Mouse (Mus musculus): ENCODE results near the gene Cdyl. TPM values are rescaled to one million over a fixed set of nuclear protein-coding genes. Genes with fewer than 3 reads are reported as not detected.

Gene Cdyl
- polyA plus RNA-seq, 1 experiment from 2014 or later, result 4.9 TPM

DNA sequence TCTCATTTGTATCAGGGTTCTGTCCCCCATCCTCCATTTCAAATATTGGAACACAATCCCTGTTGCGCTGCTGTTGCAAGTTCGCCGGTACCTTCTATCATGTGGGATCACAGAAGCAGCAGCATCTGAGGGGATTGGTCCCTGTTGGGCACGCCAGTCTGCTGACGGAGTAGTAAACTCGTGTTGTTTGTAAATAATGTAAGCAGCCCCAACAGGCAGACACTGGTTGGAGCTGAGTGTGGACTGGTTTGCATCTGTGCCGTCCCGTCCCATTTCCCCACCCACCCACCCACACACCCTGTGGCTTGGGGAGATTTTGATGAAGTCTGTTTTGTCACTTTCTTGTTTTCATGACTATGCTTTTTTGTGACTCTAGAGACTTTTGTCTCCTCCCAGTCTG is 148.3 kb downstream of the Cdyl start:
- no peak overlapping the region for H3K4me3 ChIP-seq (replicated peaks; ENCODE audit: low read length)
- no peaks in the 10 kb centered on the region for H3K27me3 ChIP-seq (ENCODE audit: control insufficient read depth, insufficient read depth, low read length)
- WGBS, result 89% methylated on average over 8 of the region's 8 CpGs
- H3K9ac ChIP-seq (ENCODE audit: low read length), result no peak overlapping the region
- no peak overlapping the region for H3K4me2 ChIP-seq (ENCODE audit: low read depth, low read length)
- no peaks in the 10 kb centered on the region for H3K36me3 ChIP-seq (ENCODE audit: control insufficient read depth, insufficient read depth, low read length)
- no peak overlapping the region for H3K27ac ChIP-seq (ENCODE audit: low read length)
- peaks cover 9% of the 10 kb centered on the region; the same call in 1 of the 2 replicates for H3K4me1 ChIP-seq (ENCODE audit: control insufficient read depth, insufficient read depth, low read length)
- no peak for ATAC-seq (ENCODE audit: insufficient read depth, low FRiP score)
- no peaks in the 10 kb centered on the region for H3K9me3 ChIP-seq (replicated peaks; ENCODE audit: control insufficient read depth, low read length)

GRCm38 (mm10) chr13:35809252-35810159 is 149.9 kb downstream of the Cdyl start:
- no peaks in the 10 kb centered on the region for H3K36me3 ChIP-seq (ENCODE audit: control insufficient read depth, insufficient read depth, low read length)
- no peak overlapping the region for H3K9ac ChIP-seq (ENCODE audit: low read length)
- H3K4me1 ChIP-seq (ENCODE audit: control insufficient read depth, insufficient read depth, low read length), result peaks cover 9% of the 10 kb centered on the region; the same call in 1 of the 2 replicates
- H3K4me2 ChIP-seq (ENCODE audit: low read depth, low read length), result no peak overlapping the region
- H3K4me3 ChIP-seq (replicated peaks; ENCODE audit: low read length), result no peak overlapping the region
- H3K9me3 ChIP-seq (replicated peaks; ENCODE audit: control insufficient read depth, low read length), result no peaks in the 10 kb centered on the region
- WGBS, result 71% methylated on average over 5 of the region's 5 CpGs
- H3K27me3 ChIP-seq (ENCODE audit: control insufficient read depth, insufficient read depth, low read length), result no peaks in the 10 kb centered on the region
- ATAC-seq (ENCODE audit: insufficient read depth, low FRiP score), result no peak
- no peak overlapping the region for H3K27ac ChIP-seq (ENCODE audit: low read length)

GRCm38 (mm10) chr13:35810160-35810537 is 150.5 kb downstream of the Cdyl start:
- Histone ChIP-seq H3K9me3 (replicated peaks; ENCODE audit: control insufficient read depth, low read length) (no peaks in the 10 kb centered on the region), H3K27me3 (ENCODE audit: control insufficient read depth, insufficient read depth, low read length) (no peaks in the 10 kb centered on the region), H3K4me1 (ENCODE audit: control insufficient read depth, insufficient read depth, low read length) (peaks cover 9% of the 10 kb centered on the region; the same call in 1 of the 2 replicates), H3K9ac (ENCODE audit: low read length) (no peak overlapping the region), H3K27ac (ENCODE audit: low read length) (no peak overlapping the region), H3K36me3 (ENCODE audit: control insufficient read depth, insufficient read depth, low read length) (no peaks in the 10 kb centered on the region), H3K4me2 (ENCODE audit: low read depth, low read length) (no peak overlapping the region), H3K4me3 (replicated peaks; ENCODE audit: low read length) (no peak overlapping the region)
- no peak for ATAC-seq (ENCODE audit: insufficient read depth, low FRiP score)
- 78% methylated on average over 6 of the region's 6 CpGs for WGBS

GRCm38 (mm10) chr13:35811361-35812190 is 151.9 kb downstream of the Cdyl start:
- Histone ChIP-seq H3K4me2 (ENCODE audit: low read depth, low read length) (no peak overlapping the region), H3K4me1 (ENCODE audit: control insufficient read depth, insufficient read depth, low read length) (peaks cover 9% of the 10 kb centered on the region; the same call in 1 of the 2 replicates), H3K9ac (ENCODE audit: low read length) (no peak overlapping the region), H3K9me3 (replicated peaks; ENCODE audit: control insufficient read depth, low read length) (no peaks in the 10 kb centered on the region), H3K27me3 (ENCODE audit: control insufficient read depth, insufficient read depth, low read length) (no peaks in the 10 kb centered on the region), H3K36me3 (ENCODE audit: control insufficient read depth, insufficient read depth, low read length) (0 out of 2 replicates have a peak, but pooled peaks cover 3% of the 10 kb centered on the region), H3K27ac (ENCODE audit: low read length) (no peak overlapping the region), H3K4me3 (replicated peaks; ENCODE audit: low read length) (no peak overlapping the region)
- WGBS, result 70% methylated on average over 11 of the region's 11 CpGs
- no peak for ATAC-seq (ENCODE audit: insufficient read depth, low FRiP score)

DNA sequence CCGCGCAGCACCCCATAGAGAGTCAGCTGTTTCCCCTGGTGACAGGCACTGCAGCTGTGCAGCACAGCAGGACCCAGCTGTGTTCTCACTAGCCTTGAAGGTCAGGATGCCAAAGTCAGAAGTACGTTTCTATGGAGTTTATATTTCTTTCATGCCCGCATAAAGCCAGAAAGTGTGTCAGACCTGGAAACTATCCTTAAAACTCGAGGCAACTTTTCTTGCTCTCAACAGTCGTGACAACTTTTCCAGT is 152.5 kb downstream of the Cdyl start:
- Histone ChIP-seq H3K36me3 (ENCODE audit: control insufficient read depth, insufficient read depth, low read length) (0 out of 2 replicates have a peak, but pooled peaks cover 8% of the 10 kb centered on the region), H3K9ac (ENCODE audit: low read length) (no peak overlapping the region), H3K4me3 (replicated peaks; ENCODE audit: low read length) (no peak overlapping the region), H3K9me3 (replicated peaks; ENCODE audit: control insufficient read depth, low read length) (no peaks in the 10 kb centered on the region), H3K27ac (ENCODE audit: low read length) (no peak overlapping the region), H3K4me2 (ENCODE audit: low read depth, low read length) (no peak overlapping the region), H3K4me1 (ENCODE audit: control insufficient read depth, insufficient read depth, low read length) (peaks cover 9% of the 10 kb centered on the region; the same call in 1 of the 2 replicates), H3K27me3 (ENCODE audit: control insufficient read depth, insufficient read depth, low read length) (no peaks in the 10 kb centered on the region)
- ATAC-seq (ENCODE audit: insufficient read depth, low FRiP score), result no peak
- WGBS, result 50% methylated on average over 6 of the region's 6 CpGs

DNA sequence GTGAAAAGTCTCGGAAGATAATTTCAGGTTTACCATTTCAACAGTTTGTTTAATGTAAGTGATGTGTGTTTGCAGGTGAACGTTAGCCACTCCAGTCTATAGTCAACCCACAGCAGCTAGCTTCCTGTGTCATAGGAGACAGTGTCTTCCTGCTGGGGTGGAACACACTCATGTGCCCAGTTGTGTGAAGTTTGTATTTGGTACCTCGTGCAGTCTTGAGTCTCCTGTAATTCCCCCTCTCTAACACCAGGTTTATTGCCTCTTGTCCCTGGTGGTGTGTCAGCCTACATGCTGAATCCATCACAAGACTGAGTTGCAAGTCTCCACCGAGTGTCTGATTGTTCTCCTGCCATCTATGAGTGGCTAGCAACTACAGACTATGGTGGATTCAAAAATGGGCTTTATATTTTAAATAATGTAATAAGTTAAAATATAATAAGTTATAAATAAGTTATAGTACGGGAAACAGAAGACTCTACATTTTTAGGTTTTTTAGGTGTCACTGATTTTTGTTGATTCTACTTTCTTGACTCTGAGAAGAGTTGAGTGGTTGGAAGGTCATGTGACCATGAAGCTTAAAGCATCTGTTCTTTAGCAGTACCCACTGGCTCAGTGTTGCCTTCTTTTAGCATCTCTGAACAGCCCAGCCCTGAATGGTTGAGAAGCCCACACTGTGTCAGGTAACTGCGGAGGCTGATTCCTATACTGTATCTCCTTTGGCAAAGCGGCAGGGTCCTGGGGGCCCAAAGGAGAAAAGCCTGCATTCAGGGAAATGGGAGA is 153.9 kb downstream of the Cdyl start:
- Histone ChIP-seq H3K4me2 (ENCODE audit: low read depth, low read length) (no peak overlapping the region), H3K4me1 (ENCODE audit: control insufficient read depth, insufficient read depth, low read length) (peaks cover 9% of the 10 kb centered on the region; the same call in 1 of the 2 replicates), H3K9me3 (replicated peaks; ENCODE audit: control insufficient read depth, low read length) (no peaks in the 10 kb centered on the region), H3K27me3 (ENCODE audit: control insufficient read depth, insufficient read depth, low read length) (no peaks in the 10 kb centered on the region), H3K4me3 (replicated peaks; ENCODE audit: low read length) (no peak overlapping the region), H3K27ac (ENCODE audit: low read length) (no peak overlapping the region), H3K9ac (ENCODE audit: low read length) (no peak overlapping the region), H3K36me3 (ENCODE audit: control insufficient read depth, insufficient read depth, low read length) (peaks cover 17% of the 10 kb centered on the region; the same call in 1 of the 2 replicates)
- 72% methylated on average over 7 of the region's 7 CpGs for WGBS
- no peak for ATAC-seq (ENCODE audit: insufficient read depth, low FRiP score)

- peaks cover 19% of the 10 kb centered on the region; the same call in 1 of the 2 replicates for H3K36me3 ChIP-seq (ENCODE audit: control insufficient read depth, insufficient read depth, low read length)
- no peak overlapping the region for H3K4me2 ChIP-seq (ENCODE audit: low read depth, low read length)
- H3K9me3 ChIP-seq (replicated peaks; ENCODE audit: control insufficient read depth, low read length), result no peaks in the 10 kb centered on the region
- 82% methylated on average over 8 of the region's 8 CpGs for WGBS
- no peak overlapping the region for H3K27ac ChIP-seq (ENCODE audit: low read length)
- H3K4me3 ChIP-seq (replicated peaks; ENCODE audit: low read length), result no peak overlapping the region
- no peak for ATAC-seq (ENCODE audit: insufficient read depth, low FRiP score)
- peaks cover 9% of the 10 kb centered on the region; the same call in 1 of the 2 replicates for H3K4me1 ChIP-seq (ENCODE audit: control insufficient read depth, insufficient read depth, low read length)
- H3K9ac ChIP-seq (ENCODE audit: low read length), result no peak overlapping the region
- H3K27me3 ChIP-seq (ENCODE audit: control insufficient read depth, insufficient read depth, low read length), result no peaks in the 10 kb centered on the region
These were observed 155.6 kb downstream of the Cdyl start for GRCm38 (mm10) chr13:35815205-35815726.

DNA sequence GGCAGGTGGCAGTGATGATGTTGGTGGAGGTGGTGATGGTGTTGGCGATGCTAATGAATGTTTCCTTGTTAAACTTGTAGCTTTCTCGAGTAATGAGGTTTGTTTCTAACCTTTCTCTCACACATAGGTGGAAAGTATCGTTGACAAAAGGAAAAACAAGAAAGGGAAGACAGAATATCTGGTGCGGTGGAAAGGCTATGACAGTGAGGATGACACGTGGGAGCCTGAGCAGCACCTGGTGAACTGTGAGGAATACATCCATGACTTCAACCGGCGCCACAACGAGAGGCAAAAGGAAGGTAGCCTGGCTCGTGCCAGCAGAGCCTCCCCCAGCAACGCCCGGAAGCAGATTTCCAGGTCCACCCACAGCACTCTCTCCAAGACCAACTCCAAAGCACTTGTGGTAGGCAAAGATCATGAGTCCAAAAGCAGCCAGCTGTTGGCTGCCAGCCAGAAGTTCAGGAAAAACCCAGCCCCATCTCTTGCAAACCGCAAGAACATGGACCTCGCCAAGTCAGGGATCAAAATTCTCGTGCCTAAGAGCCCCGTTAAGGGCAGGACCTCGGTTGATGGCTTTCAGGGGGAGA is 156.2 kb downstream of the Cdyl start:
- H3K27ac ChIP-seq (ENCODE audit: low read length), result no peak overlapping the region
- no peak overlapping the region for H3K4me3 ChIP-seq (replicated peaks; ENCODE audit: low read length)
- H3K4me2 ChIP-seq (ENCODE audit: low read depth, low read length), result no peak overlapping the region
- H3K9me3 ChIP-seq (replicated peaks; ENCODE audit: control insufficient read depth, low read length), result no peaks in the 10 kb centered on the region
- H3K27me3 ChIP-seq (ENCODE audit: control insufficient read depth, insufficient read depth, low read length), result no peaks in the 10 kb centered on the region
- H3K4me1 ChIP-seq (ENCODE audit: control insufficient read depth, insufficient read depth, low read length), result peaks cover 9% of the 10 kb centered on the region; the same call in 1 of the 2 replicates
- H3K9ac ChIP-seq (ENCODE audit: low read length), result no peak overlapping the region
- WGBS, result 78% methylated on average over 16 of the region's 16 CpGs
- ATAC-seq (ENCODE audit: insufficient read depth, low FRiP score), result no peak
- peaks cover 19% of the 10 kb centered on the region; the same call in 1 of the 2 replicates for H3K36me3 ChIP-seq (ENCODE audit: control insufficient read depth, insufficient read depth, low read length)

All from stomach, embryonic 16.5 days (tissue).